Mouse (Mus musculus): ENCODE results near the gene Cnnm3. TPM values are rescaled to one million over a fixed set of nuclear protein-coding genes. Genes with fewer than 3 reads are reported as not detected.

Cnnm3 gene
- polyA plus RNA-seq, 1 experiment from 2014 or later: 3.6 TPM

DNA sequence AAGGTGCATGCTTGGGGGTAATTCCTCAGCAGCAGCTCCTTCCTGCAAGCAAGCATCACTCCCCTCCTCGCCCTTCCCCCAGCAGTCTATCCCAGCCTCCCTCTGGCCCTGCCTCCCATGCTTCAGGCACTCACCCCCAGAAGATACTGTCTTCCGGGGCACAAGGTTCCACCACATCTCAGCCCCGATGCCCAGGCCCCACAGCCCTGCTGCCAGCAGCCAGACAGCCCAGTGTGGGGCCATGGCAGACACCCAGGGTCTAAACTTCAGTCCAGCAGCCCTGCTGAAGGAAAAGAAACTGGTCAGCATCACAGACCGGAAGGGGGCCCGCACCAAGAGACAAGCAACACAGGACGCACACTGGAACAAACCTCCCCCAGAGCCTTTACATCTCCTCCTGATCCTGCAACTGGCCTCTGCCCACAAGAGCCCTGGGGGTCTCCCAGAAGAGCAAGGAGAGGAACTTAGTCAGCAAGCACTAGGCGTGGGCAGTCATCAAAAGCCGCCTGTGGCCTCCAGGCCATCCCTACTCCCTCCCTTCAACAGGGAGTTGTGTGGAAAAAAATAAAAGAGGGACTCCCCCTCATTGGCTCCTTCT, 44.2 kb downstream of the Cnnm3 start:
- Histone ChIP-seq H3K27me3 (replicated peaks; ENCODE audit: low read depth, poor library complexity, severe bottlenecking) (peaks cover 9% of the 10 kb centered on the region; the same call in 1 of the 2 replicates), H3K36me3 (replicated peaks) (peaks cover 50% of the 10 kb centered on the region), H3K4me1 (peaks cover 57% of the 10 kb centered on the region), H3K4me3 (peak overlapping the region; percentile 96), H3K27ac (replicated peaks) (peak overlapping the region; percentile 100), H3K9me3 (no peaks in the 10 kb centered on the region)
- WGBS: 5% methylated on average over 8 of the region's 8 CpGs
- peak; percentile 64 for DNase-seq (ENCODE audit: low spot score)

DNA sequence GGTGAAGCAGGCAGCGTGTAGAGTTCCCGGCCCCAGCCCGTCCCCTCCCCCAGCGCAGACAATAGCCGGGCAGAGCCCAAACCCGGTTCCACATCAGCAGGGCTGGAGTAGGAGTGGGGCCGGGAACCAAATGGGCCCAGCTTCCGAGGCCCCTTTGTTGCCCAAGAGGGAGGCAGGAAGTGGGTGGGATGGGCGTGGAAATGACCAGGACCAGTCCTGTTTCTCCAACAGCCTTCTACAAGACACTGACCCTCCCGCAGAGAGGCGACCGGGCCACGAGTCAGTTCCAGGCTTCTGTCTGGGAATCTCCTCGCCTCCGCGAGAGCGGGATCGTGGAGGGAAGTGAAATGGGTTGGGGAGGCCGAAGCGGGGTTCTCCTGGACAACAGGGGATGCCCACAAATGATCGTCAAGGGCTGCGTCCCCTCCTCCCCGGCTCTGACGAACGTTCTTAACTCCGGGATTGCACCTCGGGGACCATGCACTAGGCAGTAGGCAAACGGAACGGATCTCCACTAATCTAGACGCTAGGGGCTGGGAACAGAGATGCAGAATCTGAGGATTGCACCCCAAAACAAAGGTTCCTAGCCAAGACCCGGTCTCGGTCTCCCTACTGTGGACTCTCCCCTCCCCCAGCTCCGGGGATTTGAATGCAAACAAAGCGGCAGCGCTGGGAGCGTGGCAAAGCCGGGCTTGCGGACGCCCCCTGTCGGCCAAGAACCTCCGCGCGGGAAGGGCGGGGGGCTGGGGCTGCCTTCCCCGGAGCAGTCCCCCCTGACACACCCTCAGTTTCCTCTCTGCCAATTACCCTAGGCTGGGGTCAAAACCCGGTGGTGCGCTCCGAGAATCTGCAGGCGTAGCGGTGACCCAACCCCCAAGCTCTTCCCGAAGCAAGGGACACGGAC, 45.1 kb downstream of the Cnnm3 start:
- Histone ChIP-seq H3K27me3 (replicated peaks; ENCODE audit: low read depth, poor library complexity, severe bottlenecking) (peaks cover 9% of the 10 kb centered on the region; the same call in 1 of the 2 replicates), H3K4me1 (peaks cover 64% of the 10 kb centered on the region), H3K9me3 (no peaks in the 10 kb centered on the region), H3K27ac (replicated peaks) (peak overlapping the region; percentile 100), H3K4me3 (peak overlapping the region; percentile 96), H3K36me3 (replicated peaks) (peaks cover 41% of the 10 kb centered on the region)
- WGBS: under 1% methylated on average over 52 of the region's 52 CpGs
- DNase-seq (ENCODE audit: low spot score): peak; percentile 98

DNA sequence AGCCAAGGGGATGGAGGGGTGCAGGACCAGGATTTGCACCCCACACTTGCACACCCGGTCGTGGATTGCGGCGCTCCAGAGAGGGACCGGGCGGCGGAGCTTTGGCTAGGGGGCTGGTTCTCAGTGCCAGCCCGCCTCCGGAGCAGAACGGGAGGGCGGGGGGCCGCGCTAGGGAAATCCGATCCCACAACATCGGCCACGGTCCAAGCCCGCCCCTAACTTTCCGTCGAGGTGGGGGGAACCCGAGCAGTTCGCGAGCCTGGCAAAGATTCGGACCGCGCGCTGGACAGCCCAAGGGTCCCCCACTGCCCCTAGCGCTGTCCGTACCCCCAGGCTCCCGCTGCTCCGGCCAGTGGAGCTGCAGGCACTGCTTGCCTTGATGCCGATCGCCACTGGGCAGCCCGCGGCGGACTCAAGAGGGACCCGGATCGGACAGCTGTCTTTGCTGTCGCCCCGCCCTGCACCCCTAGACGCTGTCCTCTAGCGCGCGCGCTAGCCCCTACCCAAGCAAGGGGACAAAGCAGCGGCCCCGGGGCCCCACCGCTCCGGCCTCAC, 45.9 kb downstream of the Cnnm3 start:
- DNase-seq (ENCODE audit: low spot score): peak; percentile 91
- H3K36me3 ChIP-seq (replicated peaks): peaks cover 34% of the 10 kb centered on the region
- H3K4me3 ChIP-seq: peak overlapping the region; percentile 96
- H3K27ac ChIP-seq (replicated peaks): peak overlapping the region; percentile 100
- peaks cover 72% of the 10 kb centered on the region for H3K4me1 ChIP-seq
- no peaks in the 10 kb centered on the region for H3K9me3 ChIP-seq
- under 1% methylated on average over 48 of the region's 48 CpGs for WGBS
- H3K27me3 ChIP-seq (replicated peaks; ENCODE audit: low read depth, poor library complexity, severe bottlenecking): peaks cover 9% of the 10 kb centered on the region; the same call in 1 of the 2 replicates

DNA sequence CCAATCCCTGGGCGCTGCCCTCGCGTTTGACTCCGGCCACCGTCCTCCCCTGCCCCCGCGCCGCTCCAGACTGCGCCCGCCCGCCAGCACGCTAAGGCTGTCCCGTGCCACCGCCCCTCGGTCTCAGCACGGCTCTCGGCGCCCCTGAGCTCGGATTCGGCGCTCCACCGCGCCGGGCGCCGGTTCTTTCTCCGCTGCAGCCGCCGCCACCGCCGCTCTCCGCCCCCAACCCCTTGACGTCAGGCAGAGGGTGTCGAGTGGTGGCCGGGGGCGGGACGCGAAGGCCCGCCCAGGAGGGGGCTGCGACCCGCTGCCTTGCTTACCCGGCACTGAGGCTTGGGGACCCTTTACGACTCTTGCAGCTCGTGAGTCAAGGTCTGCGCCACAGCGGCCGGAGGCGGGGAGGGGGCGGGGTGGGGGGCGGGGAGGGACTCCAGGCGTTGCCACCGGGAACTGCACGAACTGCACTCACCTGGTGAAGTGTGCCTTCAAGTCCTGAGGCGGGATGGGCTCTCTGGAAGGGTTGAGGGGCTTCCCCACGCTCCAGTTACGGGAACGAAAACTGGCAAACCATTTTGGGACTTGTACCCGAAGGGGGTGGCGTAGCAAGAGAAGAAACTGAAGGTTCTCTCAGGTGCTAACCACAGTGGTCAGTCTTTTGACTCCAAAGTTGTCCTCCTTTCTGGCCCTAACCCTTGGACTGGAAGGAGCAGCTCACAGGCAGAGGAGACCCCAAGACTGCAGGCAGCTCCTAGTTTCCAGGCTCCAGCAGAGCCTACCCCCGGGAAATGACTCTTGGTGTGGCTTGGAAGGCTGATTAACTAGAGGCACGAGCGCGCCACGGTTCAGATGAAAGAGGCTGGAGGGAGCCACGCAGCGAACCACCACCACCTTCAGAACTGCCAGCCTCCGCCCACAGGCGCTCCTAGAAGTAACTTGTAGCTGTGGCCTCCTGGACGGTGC, 46.6 kb downstream of the Cnnm3 start, which contains the start of gene Sema4c:
Gene Sema4c, minus strand, starts transcription at position 319 of the 963 bp plus-strand sequence.
- Histone ChIP-seq H3K27me3 (replicated peaks; ENCODE audit: low read depth, poor library complexity, severe bottlenecking) (peaks cover 9% of the 10 kb centered on the region; the same call in 1 of the 2 replicates), H3K4me1 (peaks cover 77% of the 10 kb centered on the region), H3K36me3 (replicated peaks) (peaks cover 26% of the 10 kb centered on the region), H3K27ac (replicated peaks) (peak within 1 kb of the TSS; percentile 100), H3K4me3 (peak within 1 kb of the TSS; percentile 96), H3K9me3 (no peaks in the 10 kb centered on the region)
- DNase-seq (ENCODE audit: low spot score): peak; percentile 93
- under 1% methylated on average over 68 of the region's 69 CpGs for WGBS

GRCm38 (mm10) chr1:36559256-36559655, 47.6 kb downstream of the Cnnm3 start:
- WGBS: 3% methylated on average over 4 of the region's 4 CpGs
- Histone ChIP-seq H3K4me1 (peaks cover 74% of the 10 kb centered on the region), H3K27ac (replicated peaks) (peak overlapping the region; percentile 100), H3K27me3 (replicated peaks; ENCODE audit: low read depth, poor library complexity, severe bottlenecking) (peaks cover 9% of the 10 kb centered on the region; the same call in 1 of the 2 replicates), H3K9me3 (no peaks in the 10 kb centered on the region), H3K4me3 (peak overlapping the region; percentile 96), H3K36me3 (replicated peaks) (peaks cover 17% of the 10 kb centered on the region)
- DNase-seq (ENCODE audit: low spot score): no peak

DNA sequence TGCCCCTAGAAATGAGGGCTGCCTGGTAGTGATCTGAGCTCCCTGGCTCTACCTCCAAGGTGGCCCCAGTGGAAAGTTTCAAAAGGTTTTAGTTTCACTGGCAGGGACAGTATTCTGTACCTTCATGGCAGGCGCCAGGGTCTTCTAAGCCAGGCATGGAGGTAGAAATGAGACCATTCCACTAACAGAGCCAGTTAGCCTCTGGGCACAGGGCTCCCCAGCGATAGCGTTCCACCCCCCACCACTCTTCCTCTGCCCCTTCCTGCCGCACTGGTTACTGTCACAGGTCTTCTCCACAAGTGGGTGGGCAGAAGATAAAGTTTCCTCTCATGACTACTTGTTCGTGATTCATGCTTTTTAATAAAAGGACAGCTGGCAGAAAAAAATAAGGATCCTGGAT, 48.2 kb downstream of the Cnnm3 start:
- DNase-seq (ENCODE audit: low spot score): no peak
- Histone ChIP-seq H3K27ac (replicated peaks) (no peak overlapping the region), H3K9me3 (no peaks in the 10 kb centered on the region), H3K4me3 (0 out of 2 replicates have a peak overlapping the region, but pooled peaks have one; percentile 96), H3K36me3 (replicated peaks) (peaks cover 10% of the 10 kb centered on the region), H3K4me1 (peaks cover 72% of the 10 kb centered on the region), H3K27me3 (replicated peaks; ENCODE audit: low read depth, poor library complexity, severe bottlenecking) (peaks cover 9% of the 10 kb centered on the region; the same call in 1 of the 2 replicates)
- 57% methylated on average over 5 of the region's 5 CpGs for WGBS

- Histone ChIP-seq H3K9me3 (no peaks in the 10 kb centered on the region), H3K4me3 (no peak overlapping the region)
- 43% methylated on average over 6 of the region's 6 CpGs for WGBS
Observed at GRCm38 (mm10) chr1:36560903-36561302, 49.2 kb downstream of the Cnnm3 start.

GRCm38 (mm10) chr1:36562388-36562787, 50.7 kb downstream of the Cnnm3 start:
- peaks cover 9% of the 10 kb centered on the region; the same call in 1 of the 2 replicates for H3K27me3 ChIP-seq (replicated peaks; ENCODE audit: low read depth, poor library complexity, severe bottlenecking)
- H3K27ac ChIP-seq (replicated peaks): no peak overlapping the region
- H3K9me3 ChIP-seq: no peaks in the 10 kb centered on the region
- H3K4me3 ChIP-seq: no peak overlapping the region
- no peaks in the 10 kb centered on the region for H3K36me3 ChIP-seq (replicated peaks)
- H3K4me1 ChIP-seq: peaks cover 75% of the 10 kb centered on the region
- WGBS: 67% methylated on average over 4 of the region's 4 CpGs
- DNase-seq (ENCODE audit: low spot score): no peak

More at GRCm38 (mm10) chr1:36560903-36561302, 49.2 kb downstream of the Cnnm3 start:
- DNase-seq (ENCODE audit: low spot score): no peak
- H3K27me3 ChIP-seq (replicated peaks; ENCODE audit: low read depth, poor library complexity, severe bottlenecking): peaks cover 9% of the 10 kb centered on the region; the same call in 1 of the 2 replicates
- H3K4me1 ChIP-seq: peaks cover 66% of the 10 kb centered on the region
- peaks cover under 1% of the 10 kb centered on the region for H3K36me3 ChIP-seq (replicated peaks)
- 0 out of 2 replicates have a peak overlapping the region, but pooled peaks have one; percentile 41 for H3K27ac ChIP-seq (replicated peaks)

- Histone ChIP-seq H3K9me3 (no peaks in the 10 kb centered on the region), H3K27me3 (replicated peaks; ENCODE audit: low read depth, poor library complexity, severe bottlenecking) (peaks cover 9% of the 10 kb centered on the region; the same call in 1 of the 2 replicates), H3K27ac (replicated peaks) (0 out of 2 replicates have a peak overlapping the region, but pooled peaks have one; percentile 3), H3K36me3 (replicated peaks) (no peaks in the 10 kb centered on the region), H3K4me1 (peaks cover 77% of the 10 kb centered on the region), H3K4me3 (no peak overlapping the region)
- 70% methylated on average over 2 of the region's 2 CpGs for WGBS
- DNase-seq (ENCODE audit: low spot score): no peak
Observed at GRCm38 (mm10) chr1:36563197-36563596, 51.5 kb downstream of the Cnnm3 start.

GRCm38 (mm10) chr1:36563632-36564031, 52.0 kb downstream of the Cnnm3 start:
- Histone ChIP-seq H3K36me3 (replicated peaks) (no peaks in the 10 kb centered on the region), H3K27ac (replicated peaks) (no peak overlapping the region), H3K4me1 (peaks cover 77% of the 10 kb centered on the region), H3K9me3 (no peaks in the 10 kb centered on the region), H3K4me3 (no peak overlapping the region), H3K27me3 (replicated peaks; ENCODE audit: low read depth, poor library complexity, severe bottlenecking) (peaks cover 9% of the 10 kb centered on the region; the same call in 1 of the 2 replicates)
- 74% methylated on average over 4 of the region's 4 CpGs for WGBS
- no peak for DNase-seq (ENCODE audit: low spot score)

- Histone ChIP-seq H3K36me3 (replicated peaks) (no peaks in the 10 kb centered on the region), H3K4me1 (peaks cover 74% of the 10 kb centered on the region), H3K27me3 (replicated peaks; ENCODE audit: low read depth, poor library complexity, severe bottlenecking) (peaks cover 9% of the 10 kb centered on the region; the same call in 1 of the 2 replicates), H3K9me3 (no peaks in the 10 kb centered on the region), H3K4me3 (no peak overlapping the region), H3K27ac (replicated peaks) (no peak overlapping the region)
- DNase-seq (ENCODE audit: low spot score): no peak
- WGBS: 74% methylated on average over 6 of the region's 6 CpGs
Observed at GRCm38 (mm10) chr1:36564101-36564500, 52.4 kb downstream of the Cnnm3 start.

All from embryonic facial prominence, embryonic 10.5 days (tissue).